Mouse (Mus musculus) MEL (cell line): Measurements from ENCODE around the gene Gpr108.

Source experiments
- CTCF ChIP-seq, 3 experiments: IDR thresholded peaks in 2 of 3; conservative IDR thresholded peaks in 1 of 3; 2 replicates each; pipeline ENCODE4 v1.5.1; 2011 to 2012; ENCODE audit warnings: low read length in 3 of 3, low read depth in 2 of 3, mild to moderate bottlenecking in 2 of 3, improper control_type of control experiment in 1 of 3, inconsistent platforms in 1 of 3, mixed read lengths in 1 of 3, moderate library complexity in 1 of 3; ENCODE audit not compliant: control insufficient read depth in 1 of 3, insufficient read depth in 1 of 3, poor library complexity in 1 of 3, severe bottlenecking in 1 of 3
- EP300 ChIP-seq, 2 experiments: IDR thresholded peaks; 2 replicates each; pipeline ENCODE4 v1.6.1; 2011; ENCODE audit warnings: improper control_type of control experiment in 2 of 2, low read length in 2 of 2, low read depth in 1 of 2, mild to moderate bottlenecking in 1 of 2
- MYC ChIP-seq: IDR thresholded peaks from 2 replicates; pipeline ENCODE4 v1.6.1; 2011; ENCODE audit warnings: low read depth, mild to moderate bottlenecking, low read length, improper control_type of control experiment, moderate library complexity
- NELFE ChIP-seq: IDR thresholded peaks from 2 replicates; pipeline ENCODE4 v1.6.1; 2011; ENCODE audit warnings: low read depth, low read length, improper control_type of control experiment

GRCm38 (mm10) chr17:57271301-57271700 is 23.1 kb upstream of the Gpr108 start:
- TF ChIP-seq CTCF (IDR thresholded peaks at IDR 0.05 in 2 of 3, conservative IDR thresholded peaks at IDR 0.05 in 1 of 3; ENCODE audit: control insufficient read depth in 1 of 3, insufficient read depth in 1 of 3, low read depth in 2 of 3, low read length in 3 of 3, poor library complexity in 1 of 3, severe bottlenecking in 1 of 3), result no peak
- TF ChIP-seq EP300 (IDR thresholded peaks at IDR 0.05; ENCODE audit: low read depth in 1 of 2, low read length in 2 of 2), result no peak
- TF ChIP-seq NELFE, result no peak
- no peak for TF ChIP-seq MYC
